Mouse (Mus musculus) gastrocnemius, postnatal 14 days (tissue): ENCODE results near the gene Sstr2. TPM values are rescaled to one million over a fixed set of nuclear protein-coding genes. Genes with fewer than 3 reads are reported as not detected.

Source experiments
- total RNA-seq, 2 experiments: library from RNA; stranded (reverse); gene quantifications; 2 replicates each; pipeline ENCODE4 v1.2.3; 2021

Sstr2 gene
- total RNA-seq, 2 experiments from 2014 or later = not detected

Other genes with a start within 250 kb of the Sstr2 start
- gene Cog1, start 29.8 kb downstream of the Sstr2 start, total RNA-seq = 10 to 100 TPM; 21.2 to 22.9 TPM
- 1 to 10 TPM; 3.6 TPM for gene Slc39a11, start 30.7 kb downstream of the Sstr2 start, total RNA-seq
- 10 to 100 TPM; 28.4 to 31.3 TPM for gene Fam104a, start 64.8 kb downstream of the Sstr2 start, total RNA-seq
- gene D11Wsu47e, start 65.1 kb downstream of the Sstr2 start, total RNA-seq = 1 to 10 TPM; 5.0 to 7.5 TPM
- gene Cpsf4l, start 90.7 kb downstream of the Sstr2 start, total RNA-seq = not detected
- 10 to 100 TPM; 15.7 to 16.2 TPM for gene Cdc42ep4, start 132.5 kb downstream of the Sstr2 start, total RNA-seq